Mouse (Mus musculus) kidney, adult 10 weeks (tissue): ENCODE data around the gene Arv1. TPM values are rescaled to one million over a fixed set of nuclear protein-coding genes. Genes with fewer than 3 reads are reported as not detected.

ENCODE experiments used
- polyA plus RNA-seq: library from polyadenylated mRNA; stranded (reverse); fragments of 350-450 nt; fragmentation: Illumina TruSeq; extraction: RNeasy Lipid Tissue Mini Kit (QIAGEN cat#74804); gene quantifications from one replicate; pipeline ENCODE4 v1.2.3, GENCODE M21; 2014; ENCODE audit warnings: low read depth, low replicate concordance

Gene Arv1
- polyA plus RNA-seq, result 1.1 TPM

DNA sequence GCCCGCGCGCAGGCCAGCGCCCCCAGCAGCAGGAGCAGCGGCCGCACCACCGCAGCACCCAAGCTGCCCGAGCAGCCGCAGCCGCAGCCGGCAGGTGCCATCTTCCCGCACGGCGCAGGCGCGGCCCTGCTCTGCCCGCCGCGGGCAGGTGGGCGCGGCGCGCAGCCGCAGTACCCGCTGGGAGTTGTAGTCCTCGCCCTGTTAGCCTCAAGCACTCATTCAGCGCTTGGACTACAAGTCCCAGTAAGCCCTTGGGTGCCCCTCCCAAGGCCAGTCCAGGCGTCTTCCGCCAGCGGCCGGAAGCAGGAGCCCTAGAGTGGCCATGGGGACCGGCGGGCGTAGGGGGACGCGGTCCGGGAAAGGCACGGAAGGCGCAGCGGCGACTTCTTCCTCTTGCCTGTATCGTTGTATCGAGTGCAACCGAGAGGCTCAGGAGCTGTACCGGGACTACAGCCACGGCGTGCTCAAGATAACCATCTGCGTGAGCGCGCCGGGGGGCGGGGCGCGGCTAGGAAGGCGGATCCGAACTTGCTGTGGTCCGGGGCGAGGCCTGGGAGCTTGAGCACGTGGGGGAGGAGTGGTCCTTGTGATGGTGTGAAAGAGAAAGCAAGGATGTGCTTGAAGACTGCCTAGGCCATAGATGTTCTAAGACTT, at the start of gene Arv1, which contains the start of gene Ttc13:
Arv1 (plus strand) TSS at position 278 of the 654 bp plus-strand sequence.
Ttc13 (minus strand) TSS at position 122 of the 654 bp plus-strand sequence.

DNA sequence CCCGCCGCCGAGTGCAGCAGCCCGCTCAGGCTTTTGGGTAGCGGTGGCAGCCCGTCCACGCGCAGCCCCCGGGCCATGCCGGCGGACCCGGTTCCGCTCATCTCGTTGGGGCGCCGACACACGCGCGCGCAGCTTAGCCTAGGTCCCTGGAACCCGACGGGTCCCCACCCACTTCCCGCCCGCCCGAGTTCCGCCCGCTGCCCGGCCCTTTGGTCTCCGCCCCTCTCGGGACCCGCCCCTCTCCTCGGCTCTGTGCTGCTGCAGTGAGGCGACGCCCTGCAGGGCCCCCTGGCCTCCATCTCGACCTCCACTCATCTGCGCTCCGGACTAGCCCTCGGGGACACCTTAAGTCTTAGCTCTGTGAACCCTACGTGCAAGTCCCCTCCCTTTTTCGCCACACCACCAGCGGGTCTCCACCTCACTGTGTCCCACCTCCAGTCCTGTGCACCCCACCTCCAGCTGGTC, 29.8 kb downstream of the Arv1 start, which contains the start of gene Fam89a:
Fam89a (minus strand) TSS at position 124 of the 465 bp plus-strand sequence.

Other genes starting within 250 kb of the Arv1 start
- gene Cog2, start 201.4 kb upstream of the Arv1 start, polyA plus RNA-seq, result 14.6 TPM
- gene Agt, start 152.4 kb upstream of the Arv1 start, polyA plus RNA-seq, result 3.8 TPM
- gene Capn9, start 146.0 kb upstream of the Arv1 start, polyA plus RNA-seq, result not detected
- 9.9 TPM for gene 2310022B05Rik, start 58.8 kb upstream of the Arv1 start, polyA plus RNA-seq
- gene Ttc13, start 156 bp upstream of the Arv1 start, polyA plus RNA-seq, result 13.5 TPM
- gene Fam89a, start 29.7 kb downstream of the Arv1 start, polyA plus RNA-seq, result 0.69 TPM
- not detected for gene Trim67, start 71.0 kb downstream of the Arv1 start, polyA plus RNA-seq
- gene Gnpat, start 140.9 kb downstream of the Arv1 start, polyA plus RNA-seq, result 57.2 TPM
- 30.8 TPM for gene 2810004N23Rik, start 141.0 kb downstream of the Arv1 start, polyA plus RNA-seq
- gene Exoc8, start 175.6 kb downstream of the Arv1 start, polyA plus RNA-seq, result 10.6 TPM
- gene Sprtn, start 175.7 kb downstream of the Arv1 start, polyA plus RNA-seq, result 11.4 TPM
- 50.3 TPM for gene Egln1, start 227.2 kb downstream of the Arv1 start, polyA plus RNA-seq